ENCODE assay signal across 23 mouse cellular contexts in the genomic region with DNA sequence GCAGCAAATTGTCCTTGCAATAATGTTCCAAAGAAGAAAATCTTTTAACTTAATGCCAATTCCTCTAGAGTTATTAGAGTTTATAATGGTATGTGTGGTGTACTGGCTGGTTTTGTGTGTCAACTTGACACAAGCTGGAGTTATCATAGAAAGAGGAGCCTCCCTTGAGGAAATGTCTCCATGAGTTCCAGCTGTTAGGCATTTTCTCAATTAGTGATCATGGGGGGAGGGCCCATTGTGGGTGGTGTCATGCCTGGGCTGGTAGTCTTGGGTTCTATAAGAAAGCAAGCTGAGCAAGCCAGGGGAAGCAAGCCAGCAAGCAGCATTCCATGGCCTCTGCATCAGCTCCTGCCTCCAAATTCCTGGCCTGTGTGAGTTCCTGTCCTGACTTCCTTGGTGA.
"Had no signal": no experiment of that assay in that cellular context is flagged by ENCODE, and none has a peak within 500 bp of the region (broad histone marks: within the 10 kb centered on the region; RNA-seq: fewer than 3 reads in every experiment).

No protein-coding gene starts in this region.

- H3K9me3 ChIP-seq: limb, embryonic 13.5 days; liver, embryonic 13.5 days; neural tube, embryonic 12.5 days; neural tube, embryonic 15.5 days had no signal

- H3K4me1 ChIP-seq: liver, embryonic 13.5 days; neural tube, embryonic 12.5 days had no signal

- H3K4me2 ChIP-seq: limb, embryonic 13.5 days; liver, embryonic 13.5 days; midbrain, embryonic 11.5 days; neural tube, embryonic 12.5 days; neural tube, embryonic 15.5 days had no signal

- H3K27ac ChIP-seq: left cerebral cortex, adult 2 months; limb, embryonic 13.5 days; liver, embryonic 13.5 days; neural tube, embryonic 12.5 days; neural tube, embryonic 15.5 days; stomach, postnatal 0 days had no signal

- H3K27me3 ChIP-seq: limb, embryonic 13.5 days; liver, embryonic 13.5 days; neural tube, embryonic 12.5 days; neural tube, embryonic 15.5 days had no signal

- H3K36me3 ChIP-seq: limb, embryonic 13.5 days; liver, embryonic 13.5 days; neural tube, embryonic 12.5 days; neural tube, embryonic 15.5 days had no signal

- H3K4me3 ChIP-seq: left cerebral cortex, adult 2 months; limb, embryonic 13.5 days; liver, embryonic 13.5 days; neural tube, embryonic 12.5 days; neural tube, embryonic 15.5 days had no signal

- H3K9ac ChIP-seq: limb, embryonic 13.5 days; liver, embryonic 13.5 days; neural tube, embryonic 12.5 days; neural tube, embryonic 15.5 days had no signal

- DNase-seq: kidney, adult 9 months; kidney, postnatal 14 days; kidney, postnatal 4 days; layer of hippocampus, adult 9-11 months; layer of hippocampus, postnatal 36 days; left cerebral cortex, postnatal 4 days; liver, embryonic 13.5 days; lung, adult 2 months; lung, postnatal 14 days; lung, postnatal 4 days; midbrain, embryonic 14.5 days; right cerebral cortex, adult 18-20 months; right cerebral cortex, postnatal 14 days; right cerebral cortex, postnatal 4 days; thymus, adult 2 months; thymus, postnatal 14 days; thymus, postnatal 4 days had no signal
